Mouse (Mus musculus): ENCODE data around the gene Cytl1.

DNA sequence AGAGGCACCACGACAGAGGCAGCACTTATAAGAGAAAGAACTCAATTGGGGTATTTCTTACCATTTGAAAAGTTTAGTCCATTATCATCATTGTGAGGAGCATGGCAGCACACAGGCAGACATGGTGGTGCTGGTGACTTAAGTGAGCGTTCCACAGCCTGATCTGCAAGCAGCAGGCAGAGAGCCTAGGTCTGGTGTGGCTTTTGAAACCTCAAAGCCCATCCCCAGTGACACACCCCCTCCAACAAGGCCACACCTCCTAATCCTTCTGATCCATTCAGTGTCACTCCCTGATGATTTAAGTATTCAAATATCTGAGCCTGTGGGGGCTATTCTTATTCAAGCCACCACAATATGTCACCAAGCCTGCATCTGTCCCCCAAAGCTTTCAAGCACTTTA is 30.4 kb upstream of the Cytl1 start:
- no peak for TF ChIP-seq CTCF (IDR thresholded peaks at IDR 0.05; ENCODE audit: insufficient read depth, low read depth, low read length)
- no peak for TF ChIP-seq POLR2A (IDR thresholded peaks at IDR 0.05; ENCODE audit: insufficient read depth, low read depth, low read length)

Measured in olfactory bulb, adult 2 months (tissue).